Mouse (Mus musculus) heart, embryonic 16.5 days (tissue): Measurements from ENCODE around the gene Scd4. TPM values are rescaled to one million over a fixed set of nuclear protein-coding genes. Genes with fewer than 3 reads are reported as not detected.

Experiments
- ATAC-seq: fragments of 200-750 bp; cut with Nextera tagmentation; replicated peaks from 2 replicates; pipeline ENCODE4 v1.8.0; 2017; ENCODE audit warnings: moderate number of reproducible peaks; ENCODE audit not compliant: insufficient read depth, low FRiP score; ENCODE audit errors: extremely low read depth
- H3K27ac ChIP-seq: fragments of 300-500 bp; sonication (generic); 2 replicates; pipeline ENCODE4 v1.5.1; 2014; ENCODE audit warnings: mild to moderate bottlenecking, low read length, control low read depth, moderate library complexity
- H3K27me3 ChIP-seq: fragments of 300-500 bp; sonication (generic); 2 replicates; pipeline ENCODE4 v1.6.1; 2014; ENCODE audit warnings: low read length, mixed read lengths; ENCODE audit not compliant: control insufficient read depth, insufficient read depth
- H3K36me3 ChIP-seq: fragments of 300-500 bp; sonication (generic); 2 replicates; pipeline ENCODE4 v1.6.1; 2014; ENCODE audit not compliant: control insufficient read depth, insufficient read depth
- H3K4me1 ChIP-seq: fragments of 300-500 bp; sonication (generic); 2 replicates; pipeline ENCODE4 v1.6.1; 2014; ENCODE audit warnings: low read length, mixed read lengths; ENCODE audit not compliant: control insufficient read depth, insufficient read depth
- H3K4me2 ChIP-seq: fragments of 300-500 bp; sonication (generic); 2 replicates; pipeline ENCODE4 v1.6.1; 2014; ENCODE audit warnings: low read depth, mild to moderate bottlenecking, control low read depth, low read length
- H3K4me3 ChIP-seq: fragments of 300-500 bp; sonication (generic); 2 replicates; pipeline ENCODE4 v1.5.1; 2014; ENCODE audit warnings: mild to moderate bottlenecking, control low read depth, low read length
- H3K9ac ChIP-seq: fragments of 300-500 bp; sonication (generic); 2 replicates; pipeline ENCODE4 v1.6.1; 2014; ENCODE audit warnings: low read length, control low read depth
- H3K9me3 ChIP-seq: fragments of 300-500 bp; sonication (generic); replicated peaks from 2 replicates; pipeline ENCODE4 v1.6.1; 2016; ENCODE audit warnings: low read length; ENCODE audit not compliant: control insufficient read depth
- WGBS: fragments of 180-500 bp; shearing (Covaris S2); extraction: QIAGEN DNeasy Blood & Tissue Kit; methylation state at CpG from one replicate; pipeline ENCODE4 v1.1.7; 2014; 5-methylcytosine and 5-hydroxymethylcytosine counted together
- polyA plus RNA-seq: library from polyadenylated mRNA; unstranded; fragments of >200 nt; fragmentation: Nextera tagmentation; extraction: Ambion mirVana; gene quantifications from 2 replicates; pipeline ENCODE4 v1.2.1, GENCODE M21; 2015

The Scd4 gene
- polyA plus RNA-seq, 1 experiment from 2014 or later, result 4.8 TPM

DNA sequence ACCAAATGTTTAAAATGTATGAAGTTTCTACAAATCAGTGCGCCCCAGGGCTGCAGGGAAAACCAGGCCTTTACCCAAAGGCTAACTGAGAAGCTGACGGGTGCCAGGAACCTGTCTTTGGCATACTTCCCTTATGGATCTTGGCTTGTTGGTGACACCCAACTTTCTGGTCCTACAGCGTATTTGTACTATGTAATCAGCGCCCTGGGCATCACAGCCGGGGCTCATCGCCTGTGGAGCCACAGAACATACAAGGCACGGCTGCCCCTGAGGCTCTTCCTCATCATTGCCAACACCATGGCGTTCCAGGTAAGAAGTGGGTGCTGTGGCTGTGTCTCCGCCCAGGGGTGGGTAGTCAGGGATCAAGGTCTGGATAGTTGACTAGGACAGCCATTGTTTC is 35.0 kb upstream of the Scd4 start:
- no peak for ATAC-seq
- peak overlapping the region; percentile 81 for H3K4me3 ChIP-seq
- no peak overlapping the region for H3K27ac ChIP-seq
- peak overlapping the region; percentile 80 for H3K9ac ChIP-seq
- peaks cover 57% of the 10 kb centered on the region for H3K36me3 ChIP-seq
- no peaks in the 10 kb centered on the region for H3K9me3 ChIP-seq
- peak overlapping the region; percentile 96 for H3K4me2 ChIP-seq
- H3K27me3 ChIP-seq, result no peaks in the 10 kb centered on the region
- 77% methylated on average over 9 of the region's 9 CpGs for WGBS
- H3K4me1 ChIP-seq, result peaks cover 57% of the 10 kb centered on the region

DNA sequence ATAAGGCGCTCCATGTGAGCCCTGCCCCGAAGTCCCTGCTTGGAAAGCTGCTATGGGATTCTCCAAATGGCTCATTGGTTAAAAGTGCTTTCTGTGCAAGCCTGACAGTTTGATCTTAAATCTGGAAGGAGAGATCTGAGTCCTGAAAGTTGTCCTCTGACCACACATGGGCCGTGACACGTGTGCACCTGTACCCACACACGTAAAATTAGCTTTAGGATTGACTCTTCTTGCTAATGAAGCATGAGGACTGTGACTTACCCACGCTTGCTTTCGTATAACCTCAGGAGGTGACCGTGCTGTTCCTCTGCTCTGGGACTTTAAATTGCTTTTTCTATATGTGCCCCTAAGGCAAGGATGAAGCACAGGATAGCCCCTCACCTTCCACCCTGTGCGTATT is 33.8 kb upstream of the Scd4 start:
- Histone ChIP-seq H3K4me3 (peak overlapping the region; percentile 7; the same call in 1 of the 2 replicates), H3K27ac (no peak overlapping the region), H3K9me3 (no peaks in the 10 kb centered on the region), H3K36me3 (peaks cover 65% of the 10 kb centered on the region), H3K27me3 (no peaks in the 10 kb centered on the region), H3K4me2 (peak overlapping the region; percentile 96), H3K4me1 (peaks cover 59% of the 10 kb centered on the region), H3K9ac (no peak overlapping the region)
- ATAC-seq, result no peak
- 86% methylated on average over 9 of the region's 9 CpGs for WGBS

DNA sequence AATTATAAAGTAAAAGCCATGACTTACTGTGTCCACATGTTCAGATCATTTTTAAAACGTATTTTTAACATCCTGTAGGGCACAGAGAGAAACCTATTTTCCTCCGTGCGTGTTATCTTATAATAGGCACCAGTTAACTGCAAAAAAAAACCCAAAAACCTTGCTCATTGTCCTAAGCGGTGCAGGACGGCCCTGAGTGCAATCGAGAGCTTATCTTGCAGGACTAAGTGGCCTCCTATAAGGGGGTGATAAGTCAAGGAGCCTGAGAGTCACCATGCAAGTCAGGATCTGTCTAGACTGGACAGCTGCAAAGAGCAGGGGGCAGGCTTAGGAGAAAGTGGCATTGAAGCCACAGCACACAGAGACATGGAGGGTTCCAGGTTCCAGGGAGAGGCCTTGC is 33.0 kb upstream of the Scd4 start:
- Histone ChIP-seq H3K9ac (peak overlapping the region; percentile 27; the same call in 1 of the 2 replicates), H3K4me3 (no peak overlapping the region), H3K27ac (no peak overlapping the region), H3K9me3 (no peaks in the 10 kb centered on the region), H3K36me3 (peaks cover 73% of the 10 kb centered on the region), H3K4me2 (peak overlapping the region; percentile 25; the same call in 1 of the 2 replicates), H3K27me3 (no peaks in the 10 kb centered on the region), H3K4me1 (peaks cover 59% of the 10 kb centered on the region)
- WGBS, result 22% methylated on average over 6 of the region's 6 CpGs
- ATAC-seq, result no peak

DNA sequence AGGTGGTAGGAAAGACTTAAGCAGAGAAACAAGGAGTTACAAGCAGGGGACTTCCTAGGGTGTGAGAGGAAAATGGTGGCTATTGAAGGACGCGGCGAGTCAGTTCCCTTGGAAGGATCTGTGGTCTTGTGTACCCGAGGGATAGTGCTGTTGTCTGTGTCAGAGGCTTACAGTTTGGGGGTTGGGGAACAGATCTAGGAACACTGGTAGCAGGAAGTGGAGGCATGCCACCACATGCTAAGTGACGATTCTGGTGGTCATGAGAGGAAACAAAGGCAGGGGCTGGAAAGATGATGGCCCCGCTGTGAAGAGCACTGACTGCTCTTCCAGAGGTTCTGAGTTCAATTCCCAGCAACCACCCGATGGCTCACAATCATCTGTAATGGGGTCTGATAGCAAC is 32.4 kb upstream of the Scd4 start:
- 75% methylated on average over 7 of the region's 7 CpGs for WGBS
- no peak for ATAC-seq
- H3K9me3 ChIP-seq, result no peaks in the 10 kb centered on the region
- no peaks in the 10 kb centered on the region for H3K27me3 ChIP-seq
- peaks cover 77% of the 10 kb centered on the region for H3K36me3 ChIP-seq
- no peak overlapping the region for H3K4me3 ChIP-seq
- peaks cover 57% of the 10 kb centered on the region for H3K4me1 ChIP-seq
- H3K27ac ChIP-seq, result no peak overlapping the region
- peak overlapping the region; percentile 27; the same call in 1 of the 2 replicates for H3K9ac ChIP-seq
- no peak overlapping the region for H3K4me2 ChIP-seq

DNA sequence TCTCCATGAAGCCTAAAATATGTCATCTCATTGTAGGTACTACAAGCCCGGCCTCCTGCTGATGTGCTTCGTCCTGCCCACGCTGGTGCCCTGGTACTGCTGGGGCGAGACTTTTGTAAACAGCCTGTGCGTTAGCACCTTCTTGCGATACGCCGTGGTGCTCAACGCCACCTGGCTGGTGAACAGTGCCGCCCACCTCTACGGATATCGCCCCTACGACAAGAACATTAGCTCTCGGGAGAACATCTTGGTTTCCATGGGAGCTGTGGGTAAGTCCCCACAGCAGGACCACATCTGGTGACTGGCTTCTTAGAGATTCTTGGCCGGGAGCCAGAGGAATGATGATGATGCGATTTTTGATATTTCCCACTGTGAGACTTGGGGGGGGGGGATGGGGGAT is 31.7 kb upstream of the Scd4 start:
- no peak overlapping the region for H3K4me2 ChIP-seq
- ATAC-seq, result no peak

DNA sequence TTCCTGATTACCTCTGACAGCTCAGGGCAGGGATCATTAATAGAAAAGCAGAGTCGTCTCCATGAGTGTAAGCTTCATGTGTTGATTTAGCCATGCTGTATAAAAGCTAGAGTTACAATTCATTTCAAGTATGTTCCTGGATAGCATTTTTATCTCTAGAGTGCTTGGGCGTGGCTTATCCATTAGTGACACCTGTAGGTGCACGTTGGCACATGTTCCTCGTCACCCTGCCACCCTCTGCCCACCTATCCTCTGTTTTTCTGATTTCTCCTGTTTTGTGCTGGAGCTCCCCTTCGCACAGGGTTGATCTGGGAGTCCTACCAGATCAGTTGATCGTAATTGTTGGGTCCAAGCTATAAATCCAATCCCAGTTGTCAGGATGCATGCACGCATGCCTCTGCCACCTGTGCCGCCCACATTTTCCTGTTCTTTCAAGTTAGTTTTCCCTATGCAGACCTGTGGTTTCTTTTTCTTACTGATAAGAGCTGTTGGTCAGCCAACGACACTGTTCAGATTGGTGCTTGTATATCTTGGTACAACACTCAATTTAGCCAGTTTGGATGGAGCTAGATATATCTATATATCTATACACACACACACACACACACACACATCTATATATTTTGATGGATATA is 31.1 kb upstream of the Scd4 start:
- no peak for ATAC-seq
- Histone ChIP-seq H3K27ac (no peak overlapping the region), H3K4me3 (no peak overlapping the region), H3K9me3 (no peaks in the 10 kb centered on the region), H3K4me1 (peaks cover 48% of the 10 kb centered on the region), H3K36me3 (peaks cover 80% of the 10 kb centered on the region), H3K9ac (no peak overlapping the region), H3K4me2 (no peak overlapping the region), H3K27me3 (no peaks in the 10 kb centered on the region)
- WGBS, result 70% methylated on average over 9 of the region's 9 CpGs

More for the DNA sequence above, 31.7 kb upstream of the Scd4 start:
- Histone ChIP-seq H3K9ac (no peak overlapping the region), H3K27ac (no peak overlapping the region), H3K4me1 (peaks cover 54% of the 10 kb centered on the region), H3K4me3 (no peak overlapping the region), H3K36me3 (peaks cover 83% of the 10 kb centered on the region), H3K9me3 (no peaks in the 10 kb centered on the region), H3K27me3 (no peaks in the 10 kb centered on the region)
- WGBS, result 74% methylated on average over 16 of the region's 16 CpGs

DNA sequence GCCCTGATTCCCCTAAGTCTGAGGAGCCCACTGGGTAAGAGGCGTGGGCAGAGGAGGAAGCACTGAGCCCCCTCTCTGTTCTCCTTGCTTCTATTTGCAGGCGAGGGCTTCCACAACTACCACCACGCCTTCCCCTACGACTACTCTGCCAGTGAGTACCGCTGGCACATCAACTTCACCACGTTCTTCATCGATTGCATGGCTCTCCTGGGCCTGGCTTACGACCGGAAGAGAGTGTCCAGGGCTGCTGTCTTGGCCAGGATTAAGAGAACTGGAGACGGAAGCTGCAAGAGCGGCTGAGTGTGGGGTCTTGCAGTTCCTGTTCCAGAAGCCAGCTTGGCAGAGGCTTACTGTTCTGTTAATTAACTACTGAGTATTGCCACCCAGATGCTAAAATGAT is 30.0 kb upstream of the Scd4 start:
- 81% methylated on average over 11 of the region's 11 CpGs for WGBS
- no peak for ATAC-seq

DNA sequence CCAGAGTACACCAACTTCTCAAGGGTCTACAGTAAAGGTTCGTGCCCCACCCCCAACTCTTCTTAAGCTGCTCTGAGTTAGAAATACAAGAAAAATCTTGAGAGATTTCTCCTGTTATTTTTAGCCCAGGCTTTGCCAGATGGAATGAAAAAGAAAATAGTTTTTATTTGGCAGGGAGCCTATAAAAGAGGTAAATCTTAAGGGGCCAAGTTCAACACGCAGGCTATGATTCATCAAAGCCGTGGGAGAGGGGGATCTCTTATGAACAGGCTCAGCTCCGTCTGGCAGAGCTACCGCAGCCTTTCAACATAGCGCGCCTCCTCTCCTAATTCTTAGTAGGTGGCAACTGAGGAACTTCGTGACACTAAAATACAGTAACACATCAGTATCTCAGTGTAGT is 29.4 kb upstream of the Scd4 start:
- H3K27me3 ChIP-seq, result no peaks in the 10 kb centered on the region
- no peak for ATAC-seq
- H3K4me2 ChIP-seq, result no peak overlapping the region
- no peak overlapping the region for H3K4me3 ChIP-seq
- no peaks in the 10 kb centered on the region for H3K9me3 ChIP-seq
- H3K4me1 ChIP-seq, result peaks cover 31% of the 10 kb centered on the region
- H3K9ac ChIP-seq, result no peak overlapping the region
- 64% methylated on average over 8 of the region's 8 CpGs for WGBS
- H3K27ac ChIP-seq, result no peak overlapping the region; the same call in 1 of the 2 replicates
- peaks cover 78% of the 10 kb centered on the region for H3K36me3 ChIP-seq

More for the DNA sequence above, 30.0 kb upstream of the Scd4 start:
- no peaks in the 10 kb centered on the region for H3K9me3 ChIP-seq
- H3K9ac ChIP-seq, result no peak overlapping the region
- H3K4me3 ChIP-seq, result no peak overlapping the region
- no peak overlapping the region; the same call in 1 of the 2 replicates for H3K27ac ChIP-seq
- H3K4me2 ChIP-seq, result no peak overlapping the region
- peaks cover 37% of the 10 kb centered on the region for H3K4me1 ChIP-seq
- H3K36me3 ChIP-seq, result peaks cover 81% of the 10 kb centered on the region
- no peaks in the 10 kb centered on the region for H3K27me3 ChIP-seq

DNA sequence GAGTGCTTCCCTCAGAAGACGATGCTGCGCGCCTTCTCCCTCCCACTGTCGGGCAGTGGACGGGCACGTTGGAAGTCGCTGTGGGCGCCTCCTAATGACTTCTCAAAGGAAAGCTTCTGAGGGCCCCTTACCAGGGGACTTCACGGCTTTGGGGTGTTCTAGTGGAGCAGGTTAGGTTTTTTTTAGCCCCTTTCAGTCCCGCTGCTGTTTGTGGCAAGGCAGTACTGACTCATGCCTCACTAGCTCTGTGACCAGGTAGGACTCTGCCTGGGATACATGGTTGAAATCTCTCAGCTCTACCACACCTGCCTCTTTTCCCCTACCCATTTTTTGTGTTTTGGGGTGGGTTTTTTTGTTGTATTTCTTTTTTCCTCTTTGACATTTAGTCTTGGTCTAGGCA is 28.5 kb upstream of the Scd4 start:
- H3K36me3 ChIP-seq, result peaks cover 76% of the 10 kb centered on the region
- no peak overlapping the region for H3K27ac ChIP-seq
- no peak overlapping the region for H3K4me2 ChIP-seq
- no peaks in the 10 kb centered on the region for H3K9me3 ChIP-seq
- peaks cover 21% of the 10 kb centered on the region for H3K4me1 ChIP-seq
- no peak for ATAC-seq
- H3K27me3 ChIP-seq, result no peaks in the 10 kb centered on the region
- WGBS, result 82% methylated on average over 10 of the region's 10 CpGs
- no peak overlapping the region for H3K4me3 ChIP-seq
- H3K9ac ChIP-seq, result no peak overlapping the region
